9 mouse cellular contexts compared by ENCODE assay signal in genomic region chr11:21998141-21999047, GRCm38 (mm10). TPM values are rescaled to one million over a fixed set of nuclear protein-coding genes. Genes with fewer than 3 reads are reported as not detected.
A peak's percentile ranks its signal among the peaks of the same experiment; 100 is the strongest.
DNase-seq lines count a peak whose midpoint lies in the region; TF ChIP-seq lines count a peak whose summit lies in the region.
"Had no signal": no experiment of that assay in that cellular context is flagged by ENCODE, and none has a peak within 500 bp of the region (broad histone marks: within the 10 kb centered on the region; RNA-seq: fewer than 3 reads in every experiment).

No protein-coding gene starts in this region.

- DNase-seq in cerebellum, adult 2 months, result peak; percentile 7 to 12
- no peak for DNase-seq in cerebellum, postnatal 36 days
- DNase-seq in right cerebral cortex, postnatal 4 days, result peak; percentile 28
- no peak for DNase-seq in right cerebral cortex, postnatal 14 days
- peak; percentile 31 to 52 for DNase-seq in kidney, postnatal 4 days
- DNase-seq in splenic B cell, adult 2 months (ENCODE audit: low read depth, low spot score), result peak; percentile 35
- no peak for DNase-seq in left cerebral cortex, postnatal 4 days
- DNase-seq in left cerebral cortex, adult 11 months (ENCODE audit: low spot score), result no peak

- H3K27me3 ChIP-seq in cerebellum, adult 2 months (ENCODE audit: control insufficient read depth, insufficient read depth, low read length), result peaks cover 31% of the 10 kb centered on the region; the same call in 1 of the 2 replicates
- H3K27me3 ChIP-seq in splenic B cell, adult 2 months (ENCODE audit: control insufficient read depth, insufficient read depth, low read length, poor library complexity, severe bottlenecking), result peaks cover 4% of the 10 kb centered on the region; the same call in 1 of the 2 replicates

- no peak overlapping the region for H3K27ac ChIP-seq in cerebellum, adult 2 months (ENCODE audit: insufficient read depth, low read length)

- H3K4me3 ChIP-seq in cerebellum, adult 2 months (replicated peaks; ENCODE audit: insufficient read depth, low read depth, low read length), result no peak overlapping the region

- 48% methylated on average over 32 of the region's 32 CpGs for WGBS in cerebellum, adult 2 months

- intact Hi-C loops in left cerebral cortex, postnatal 4 days (cut with DNase I), result loop anchor here (5.0 kb wide), 1 partner anchor 199 kb away; no protein-coding TSS in a partner anchor

- no peak for TF ChIP-seq POLR2A in cerebellum, adult 2 months (IDR thresholded peaks at IDR 0.05; ENCODE audit: borderline replicate concordance, insufficient read depth, low read length)

- no peaks in the 10 kb centered on the region for H3K4me1 ChIP-seq in cerebellum, adult 2 months (ENCODE audit: control insufficient read depth, insufficient read depth, low read length)

- TF ChIP-seq CTCF in cerebellum, adult 2 months (IDR thresholded peaks at IDR 0.05; ENCODE audit: borderline replicate concordance, insufficient read depth, low read depth, low read length), result no peak

- H3K36me3 ChIP-seq in splenic B cell, adult 2 months (ENCODE audit: control insufficient read depth, insufficient read depth, low read length, poor library complexity, severe bottlenecking), result no peaks in the 10 kb centered on the region

RNA-seq across cellular contexts. Expression of gene Otx1, which starts 4.3 kb away (rescaled TPM):
- polyA plus RNA-seq in cerebellum, adult 2 months (2012; rRNA removed), result 0.21 and 0.29 TPM in 2 replicates
- total RNA-seq in left cerebral cortex, postnatal 4 days (2021), result 10 to 100 TPM; 10.4 to 12.0 TPM
- polyA plus RNA-seq: large intestine, adult 2 months had no signal

Comparison
In these comparisons a context has a peak if more than half of its experiments do, and no peak if none do; other contexts are left out.
1. DNase-seq: peak in cerebellum, adult 2 months (2 of 2), right cerebral cortex, postnatal 4 days (single experiment), kidney, postnatal 4 days (2 of 2) and splenic B cell, adult 2 months (single experiment); none in cerebellum, postnatal 36 days (0 of 2), right cerebral cortex, postnatal 14 days (single experiment), left cerebral cortex, postnatal 4 days (single experiment) and left cerebral cortex, adult 11 months (single experiment).